In the genomic region with DNA sequence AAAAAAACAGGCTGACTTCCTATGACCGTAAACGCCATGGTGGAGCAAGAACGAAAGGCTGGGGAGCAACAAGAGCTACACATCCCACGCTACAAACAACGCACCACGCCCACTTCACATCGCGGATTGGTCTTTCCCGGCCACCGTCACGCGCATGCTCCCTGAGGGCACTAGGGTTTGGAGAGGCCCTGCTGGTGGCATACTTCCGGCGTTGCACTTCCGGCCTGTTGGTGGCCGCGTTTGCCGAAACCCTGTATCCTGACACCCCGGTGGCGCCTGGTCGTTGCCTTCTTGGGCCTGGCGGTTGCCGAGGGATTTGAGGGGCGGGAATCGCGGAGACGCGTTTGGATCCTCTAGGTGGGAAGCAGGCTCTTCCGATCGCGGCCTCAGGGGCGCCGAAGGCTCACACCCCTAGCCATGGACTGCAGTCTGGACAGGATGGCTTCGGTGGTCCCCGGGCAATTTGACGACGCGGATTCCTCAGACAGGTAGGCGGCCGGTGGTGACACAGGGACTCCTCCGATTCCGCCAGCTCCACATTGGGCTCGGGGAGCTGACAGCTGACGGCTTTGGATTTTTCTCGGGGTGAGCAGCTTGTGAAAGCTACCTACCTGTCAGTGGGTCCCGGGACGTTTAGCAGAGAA, we compare ENCODE assay signal across 8 mouse cellular contexts. TPM values are rescaled to one million over a fixed set of nuclear protein-coding genes. Genes with fewer than 3 reads are reported as not detected.
A peak's percentile ranks its signal among the peaks of the same experiment; 100 is the strongest.
DNase-seq lines count a peak whose midpoint lies in the region; ATAC-seq and TF ChIP-seq lines count a peak whose summit lies in the region.

A gene (minus strand): TSS at position 26 of the 644 bp plus-strand sequence.

- H3K9ac ChIP-seq in embryonic facial prominence, embryonic 14.5 days (ENCODE audit: low read depth, low read length) = peak within 1 kb of the TSS; percentile 83
- H3K9ac ChIP-seq in heart, adult 2 months (ENCODE audit: low read depth, low read length) = peak within 1 kb of the TSS; percentile 84
- H3K9ac ChIP-seq in limb, embryonic 13.5 days = peak within 1 kb of the TSS; percentile 93
- peak within 1 kb of the TSS; percentile 91 for H3K9ac ChIP-seq in midbrain, embryonic 16.5 days (ENCODE audit: low read depth, low read length)

- WGBS in embryonic facial prominence, embryonic 14.5 days = under 1% methylated on average over 46 of the region's 47 CpGs
- under 1% methylated on average over 47 of the region's 47 CpGs for WGBS in heart, adult 2 months
- WGBS in limb, embryonic 13.5 days = under 1% methylated on average over 47 of the region's 47 CpGs
- under 1% methylated on average over 47 of the region's 47 CpGs for WGBS in midbrain, embryonic 16.5 days

- peak within 1 kb of the TSS; percentile 72 for H3K4me2 ChIP-seq in embryonic facial prominence, embryonic 14.5 days (ENCODE audit: low read depth, low read length)
- peak within 1 kb of the TSS; percentile 96 for H3K4me2 ChIP-seq in limb, embryonic 13.5 days (replicated peaks)
- H3K4me2 ChIP-seq in midbrain, embryonic 16.5 days (ENCODE audit: low read length) = peak within 1 kb of the TSS; percentile 98

- TF ChIP-seq EP300 in heart, adult 2 months (IDR thresholded peaks at IDR 0.05; ENCODE audit: insufficient read depth, low read depth, low read length) = peak; percentile 83

- no peaks in the 10 kb centered on the region for H3K27me3 ChIP-seq in embryonic facial prominence, embryonic 14.5 days (replicated peaks; ENCODE audit: control insufficient read depth, insufficient read depth, low read length)
- H3K27me3 ChIP-seq in heart, adult 2 months (ENCODE audit: control insufficient read depth, insufficient read depth, low read length) = no peaks in the 10 kb centered on the region
- no peaks in the 10 kb centered on the region for H3K27me3 ChIP-seq in limb, embryonic 13.5 days
- no peaks in the 10 kb centered on the region for H3K27me3 ChIP-seq in midbrain, embryonic 16.5 days (ENCODE audit: control insufficient read depth, insufficient read depth, low read depth, low read length)

- peak; percentile 50 for TF ChIP-seq CTCF in heart, adult 2 months (IDR thresholded peaks at IDR 0.05)

- TF ChIP-seq POLR2A in heart, adult 2 months (IDR thresholded peaks at IDR 0.05; ENCODE audit: insufficient read depth, low read depth, low read length) = peak; percentile 83

- DNase-seq in 3T3-L1 (ENCODE audit: low read depth, low spot score) = peak; percentile 98
- DNase-seq in adrenal gland, postnatal 4 days (ENCODE audit: low spot score in 2 of 2) = peak; percentile 84 to 96
- DNase-seq in embryonic facial prominence, embryonic 14.5 days (ENCODE audit: low spot score) = peak; percentile 98
- peak; percentile 96 to 97 for DNase-seq in heart, adult 2 months
- peak; percentile 96 to 98 for DNase-seq in kidney, adult 8-10 months
- peak; percentile 95 to 97 for DNase-seq in spleen, postnatal 10 days (ENCODE audit: low spot score in 2 of 2)

- H3K4me1 ChIP-seq in embryonic facial prominence, embryonic 14.5 days (ENCODE audit: control insufficient read depth, insufficient read depth, low read length) = peaks cover 12% of the 10 kb centered on the region
- peaks cover 4% of the 10 kb centered on the region for H3K4me1 ChIP-seq in heart, adult 2 months (ENCODE audit: control insufficient read depth, insufficient read depth, low read length)
- H3K4me1 ChIP-seq in limb, embryonic 13.5 days = peaks cover 23% of the 10 kb centered on the region
- peaks cover 23% of the 10 kb centered on the region for H3K4me1 ChIP-seq in midbrain, embryonic 16.5 days (ENCODE audit: control insufficient read depth, insufficient read depth, low read length)

- peaks cover 27% of the 10 kb centered on the region; the same call in 1 of the 2 replicates for H3K36me3 ChIP-seq in embryonic facial prominence, embryonic 14.5 days (ENCODE audit: control insufficient read depth, insufficient read depth, low read length)
- H3K36me3 ChIP-seq in heart, adult 2 months (ENCODE audit: control insufficient read depth, insufficient read depth, low read length) = peaks cover 4% of the 10 kb centered on the region
- peaks cover 25% of the 10 kb centered on the region for H3K36me3 ChIP-seq in limb, embryonic 13.5 days
- H3K36me3 ChIP-seq in midbrain, embryonic 16.5 days (ENCODE audit: control insufficient read depth, insufficient read depth, low read length) = peaks cover 6% of the 10 kb centered on the region; the same call in 1 of the 2 replicates

- no peaks in the 10 kb centered on the region; the same call in 1 of the 2 replicates for H3K79me2 ChIP-seq in heart, adult 2 months (replicated peaks; ENCODE audit: control insufficient read depth, insufficient read depth, low read length)

- peak within 1 kb of the TSS; percentile 71 for H3K4me3 ChIP-seq in embryonic facial prominence, embryonic 14.5 days (ENCODE audit: low read depth, low read length)
- H3K4me3 ChIP-seq in heart, adult 2 months = peak within 1 kb of the TSS; percentile 91
- peak within 1 kb of the TSS; percentile 77 for H3K4me3 ChIP-seq in limb, embryonic 13.5 days
- H3K4me3 ChIP-seq in midbrain, embryonic 16.5 days (ENCODE audit: low read depth, low read length) = peak within 1 kb of the TSS; percentile 86

- intact Hi-C loops in heart, adult 2 months (cut with DNase I) = loop anchor here (1.0 to 5.0 kb wide), 2 partner anchors 43 to 605 kb away; a partner anchor contains a TSS

- peak; percentile 98 for ATAC-seq in embryonic facial prominence, embryonic 14.5 days (ENCODE audit: low read depth)
- ATAC-seq in limb, embryonic 13.5 days (ENCODE audit: low FRiP score, low read depth) = peak; percentile 96
- ATAC-seq in midbrain, embryonic 16.5 days = peak; percentile 97

- no peaks in the 10 kb centered on the region for H3K9me3 ChIP-seq in embryonic facial prominence, embryonic 14.5 days (ENCODE audit: control insufficient read depth, low read length)
- no peaks in the 10 kb centered on the region for H3K9me3 ChIP-seq in limb, embryonic 13.5 days
- no peaks in the 10 kb centered on the region for H3K9me3 ChIP-seq in midbrain, embryonic 16.5 days (replicated peaks; ENCODE audit: control insufficient read depth, low read length, poor library complexity, severe bottlenecking)

- H3K27ac ChIP-seq in embryonic facial prominence, embryonic 14.5 days (replicated peaks; ENCODE audit: low read depth, low read length) = peak within 1 kb of the TSS; percentile 69
- H3K27ac ChIP-seq in heart, adult 2 months = peak within 1 kb of the TSS; percentile 86
- peak within 1 kb of the TSS; percentile 79 for H3K27ac ChIP-seq in limb, embryonic 13.5 days
- peak within 1 kb of the TSS; percentile 87 for H3K27ac ChIP-seq in midbrain, embryonic 16.5 days (ENCODE audit: low read length)

RNA-seq across cellular contexts. Expression of the gene that starts here (rescaled TPM):
- 10 to 100 TPM; 12.4 to 13.0 TPM for total RNA-seq in adrenal gland, postnatal 4 days (2021)
- polyA plus RNA-seq in embryonic facial prominence, embryonic 14.5 days (2014; fragmentation: Nextera tagmentation; extraction: Ambion mirVana) = 0.86 and 1.1 TPM in 2 replicates
- 1 to 10 TPM; 1.6 to 2.3 TPM for total RNA-seq in heart, adult 2 months (2021)
- 0.12 and 0.41 TPM in 2 replicates for polyA plus RNA-seq in heart, adult 2 months (2012; rRNA removed)
- polyA plus RNA-seq in limb, embryonic 13.5 days (2015; fragmentation: Nextera tagmentation; extraction: Ambion mirVana) = 0.92 and 1.3 TPM in 2 replicates
- polyA plus RNA-seq in midbrain, embryonic 16.5 days (2015; fragmentation: Nextera tagmentation; extraction: Ambion mirVana) = 4.1 and 4.3 TPM in 2 replicates

Comparison
In these comparisons a context has a peak if more than half of its experiments do, and no peak if none do; other contexts are left out.
1. Peak in every context shown above with its lines: DNase-seq, ATAC-seq, H3K4me3 ChIP-seq and H3K27ac ChIP-seq.
2. RNA of the gene that starts here (total RNA-seq): 12.4 to 13.0 TPM in adrenal gland, postnatal 4 days; 1.6 to 2.3 TPM in heart, adult 2 months; every median in the first group is over 4 times any median in the second.